Mouse (Mus musculus) R1 (cell line): Measurements from ENCODE around the gene Ftsj1.

Source experiments
- DNase-seq: peaks from one replicate; pipeline ENCODE4 v3.0.0-alpha.2; 2018; ENCODE audit warnings: low read depth, low spot score

Ftsj1 gene

DNA sequence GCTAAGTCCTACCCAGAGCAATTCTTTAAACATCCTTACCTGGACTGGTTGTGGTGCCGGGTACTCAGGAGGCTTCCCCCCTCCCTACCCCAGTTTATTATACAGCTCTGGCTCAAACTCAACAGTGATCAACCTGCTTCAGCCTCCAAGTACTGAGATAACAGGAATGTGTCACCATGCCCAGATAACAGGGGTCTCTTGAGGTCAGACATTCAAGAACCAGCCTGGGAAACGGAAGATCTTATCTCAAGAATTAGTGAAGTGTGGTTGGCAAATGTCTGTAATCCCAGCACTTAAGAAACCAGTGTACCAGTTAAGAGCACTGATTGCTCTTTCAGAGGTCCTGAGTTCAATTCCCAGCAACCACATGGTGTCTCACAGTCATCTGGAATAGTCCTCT lies 34.1 kb downstream of the Ftsj1 start:
- no peak for DNase-seq

GRCm38 (mm10) chrX:8217383-8217782 lies 34.8 kb downstream of the Ftsj1 start:
- DNase-seq = no peak

GRCm38 (mm10) chrX:8211490-8212207 lies 40.6 kb downstream of the Ftsj1 start:
- no peak for DNase-seq

DNA sequence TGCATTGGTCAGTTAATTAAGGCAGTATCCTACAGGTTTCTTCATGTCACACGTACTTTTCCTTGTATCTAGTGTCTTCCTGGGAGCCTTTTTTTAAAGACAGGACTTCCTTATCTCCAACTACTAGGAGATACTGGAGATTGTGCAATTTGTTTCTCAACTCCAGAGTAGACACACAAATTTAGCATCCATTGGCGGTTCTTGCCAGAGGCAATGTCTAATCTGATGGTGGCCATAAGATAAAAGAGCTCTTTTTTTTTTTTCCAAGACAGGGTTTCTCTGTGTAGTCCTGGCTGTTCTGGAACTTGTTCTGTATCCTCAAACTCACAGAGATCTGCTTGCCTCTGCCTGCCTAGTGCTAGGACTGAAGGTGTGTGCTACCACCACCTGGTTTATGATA lies 42.5 kb downstream of the Ftsj1 start:
- DNase-seq = no peak

DNA sequence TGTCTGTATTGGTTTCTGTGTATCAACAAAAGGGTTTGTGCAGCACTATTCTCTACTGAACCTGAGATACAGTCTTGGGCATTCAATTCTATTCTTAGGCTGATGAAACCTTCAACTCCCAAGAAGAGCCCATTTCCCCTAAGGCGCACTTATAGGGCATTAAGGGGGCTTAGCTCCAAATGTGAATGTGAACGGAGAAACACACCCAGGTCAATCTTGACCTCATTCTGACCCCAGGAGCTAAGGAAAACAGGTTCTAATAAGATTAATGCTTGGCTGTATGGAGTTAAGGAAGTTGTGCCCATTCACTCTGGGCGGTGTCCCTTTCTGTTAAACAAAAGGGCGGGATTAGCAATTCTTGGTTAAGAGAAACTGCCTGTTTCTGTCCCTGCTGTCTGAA lies 45.0 kb downstream of the Ftsj1 start:
- peak; percentile 98 for DNase-seq

- peak; percentile 89 for DNase-seq
Observed at GRCm38 (mm10) chrX:8206694-8207197, 45.5 kb downstream of the Ftsj1 start.

- DNase-seq = peak; percentile 92
Observed at GRCm38 (mm10) chrX:8206015-8206693, 46.1 kb downstream of the Ftsj1 start, which contains the start of gene Porcn. TSS of gene Porcn (minus strand) at chrX:8206525.

DNA sequence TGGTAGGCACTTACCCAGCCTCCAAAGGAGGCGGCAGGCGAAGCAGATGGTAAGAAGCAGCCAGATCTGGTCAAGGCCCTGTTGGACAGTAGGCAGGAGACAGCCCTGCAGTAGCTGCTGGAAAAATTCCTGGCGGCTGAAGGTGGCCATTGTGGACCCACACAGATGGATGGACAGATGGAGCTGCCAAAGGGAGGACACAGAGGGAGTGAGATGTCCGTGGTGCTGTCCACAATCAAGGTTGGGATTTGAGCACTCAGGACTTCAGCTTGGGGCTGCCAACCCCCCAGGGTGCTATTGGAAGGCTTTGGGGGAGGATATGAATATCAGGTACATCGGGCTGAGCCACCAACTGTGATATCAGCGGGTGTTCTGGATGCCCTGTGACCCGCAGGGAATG lies 46.7 kb downstream of the Ftsj1 start:
- no peak for DNase-seq

DNA sequence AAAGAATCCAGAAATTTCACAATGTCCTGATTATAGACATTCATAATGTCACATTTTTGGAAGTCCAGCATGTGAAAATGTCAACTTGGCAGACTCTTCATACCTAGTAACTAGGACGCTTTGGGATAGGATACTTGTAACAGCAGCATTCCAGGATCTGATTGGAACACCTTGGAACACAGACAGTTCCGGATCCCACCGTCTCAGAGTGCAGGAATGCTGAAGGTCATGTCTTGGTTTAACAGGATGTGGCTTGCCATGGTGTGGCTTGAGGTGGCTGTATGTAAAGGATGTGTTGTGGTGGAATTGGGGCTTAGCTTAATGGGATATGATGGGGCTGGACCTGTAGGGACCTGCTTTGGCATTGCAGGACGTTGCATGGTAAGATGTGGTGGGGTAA lies 47.1 kb downstream of the Ftsj1 start:
- peak; percentile 59 for DNase-seq

GRCm38 (mm10) chrX:8204076-8204475 lies 48.1 kb downstream of the Ftsj1 start:
- no peak for DNase-seq

- no peak for DNase-seq
Observed at GRCm38 (mm10) chrX:8203105-8203504, 49.1 kb downstream of the Ftsj1 start.

DNA sequence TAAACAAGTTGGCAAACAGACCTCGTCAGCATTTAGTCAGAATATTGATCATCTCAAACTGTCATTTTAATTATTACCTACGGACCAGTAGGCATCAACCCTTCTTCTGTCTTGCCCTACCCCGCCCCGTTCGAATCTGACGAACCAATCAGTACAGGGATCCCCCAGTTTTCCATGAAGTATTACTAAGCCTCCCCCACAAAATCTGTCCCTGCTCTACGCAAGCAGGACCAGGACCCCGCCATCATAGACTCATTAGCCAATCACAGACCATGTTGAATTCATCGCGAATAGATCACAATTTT lies 58.8 kb downstream of the Ftsj1 start, which contains the start of gene Ebp:
Gene Ebp, minus strand, starts transcription at position 94 of the 305 bp plus-strand sequence.
- DNase-seq = peak; percentile 13

DNA sequence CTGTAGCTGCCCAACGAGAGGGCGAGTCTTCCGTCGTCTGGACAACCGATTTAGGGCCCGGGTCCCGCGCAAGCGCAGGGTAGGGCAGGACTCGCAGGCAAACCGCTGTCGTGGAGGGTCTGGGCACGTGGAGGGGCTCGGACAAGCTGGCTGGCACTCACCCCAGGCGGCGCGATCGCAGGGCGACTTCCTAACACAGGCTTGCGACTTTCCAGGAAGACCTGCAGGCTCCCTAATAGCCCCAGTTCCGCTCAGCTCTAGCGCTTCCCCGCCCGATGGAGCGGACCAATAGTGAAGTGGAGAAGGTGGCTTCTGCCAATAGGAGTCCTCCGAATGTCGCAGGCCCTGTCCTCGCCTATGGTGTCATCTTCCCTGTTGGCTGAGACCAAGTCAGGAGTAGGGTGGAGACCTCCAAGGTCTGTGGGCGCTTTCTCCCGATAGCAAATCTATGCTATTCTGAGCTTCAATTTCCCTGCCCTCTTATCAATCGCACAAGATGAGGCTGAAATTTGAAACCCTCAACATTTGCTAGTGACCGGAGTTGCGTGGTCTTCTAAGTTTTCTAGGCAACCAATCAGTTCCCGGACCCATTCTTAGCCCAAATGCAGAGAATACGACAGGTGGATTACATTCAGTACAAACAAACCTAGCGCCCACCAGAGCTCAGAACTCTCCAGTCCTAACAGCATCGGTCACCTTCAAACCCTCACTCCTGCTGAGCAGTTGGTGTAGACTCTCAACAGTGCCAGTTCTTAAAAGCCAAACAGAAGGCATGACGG lies 59.4 kb downstream of the Ftsj1 start:
- DNase-seq = peak; percentile 91

DNA sequence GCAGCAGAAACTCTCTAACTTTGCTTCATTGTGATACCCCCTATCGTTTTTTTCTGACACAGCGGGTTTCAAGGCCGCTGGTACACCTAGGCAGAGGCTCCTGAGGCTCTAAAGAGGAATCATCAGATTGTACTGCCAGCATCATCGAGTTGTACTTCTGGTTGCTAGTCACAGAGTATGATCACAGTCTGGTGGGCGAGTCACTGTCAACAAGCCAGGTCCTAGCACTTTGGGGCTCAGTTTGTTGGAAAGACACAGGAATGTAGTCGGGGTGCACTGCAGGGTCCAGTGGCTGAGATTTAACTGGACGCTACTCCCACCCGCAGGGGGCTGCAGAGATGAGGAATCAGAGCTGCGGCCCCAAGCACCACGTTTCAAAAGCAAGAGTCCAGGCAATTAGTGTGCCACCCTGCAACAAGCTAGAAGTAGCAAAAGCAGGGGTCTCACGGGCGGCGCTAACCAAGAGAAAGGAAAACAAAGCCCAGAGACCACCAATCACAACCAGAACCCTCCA lies 60.0 kb downstream of the Ftsj1 start:
- DNase-seq = peak; percentile 39
